Mouse (Mus musculus) WW6 (cell line): Measurements from ENCODE around the gene Sympk.
A peak's percentile ranks its signal among the peaks of the same experiment; 100 is the strongest.
"Not testable (repeated sequence)": the region's sequence is repeated elsewhere in the genome, so short reads cannot be mapped to it uniquely, and the experiment has no call there.

Source experiments
- DNase-seq: peaks from one replicate; pipeline ENCODE4 v3.0.0-alpha.2; 2013; ENCODE audit warnings: low read depth, low spot score

Sympk gene

DNA sequence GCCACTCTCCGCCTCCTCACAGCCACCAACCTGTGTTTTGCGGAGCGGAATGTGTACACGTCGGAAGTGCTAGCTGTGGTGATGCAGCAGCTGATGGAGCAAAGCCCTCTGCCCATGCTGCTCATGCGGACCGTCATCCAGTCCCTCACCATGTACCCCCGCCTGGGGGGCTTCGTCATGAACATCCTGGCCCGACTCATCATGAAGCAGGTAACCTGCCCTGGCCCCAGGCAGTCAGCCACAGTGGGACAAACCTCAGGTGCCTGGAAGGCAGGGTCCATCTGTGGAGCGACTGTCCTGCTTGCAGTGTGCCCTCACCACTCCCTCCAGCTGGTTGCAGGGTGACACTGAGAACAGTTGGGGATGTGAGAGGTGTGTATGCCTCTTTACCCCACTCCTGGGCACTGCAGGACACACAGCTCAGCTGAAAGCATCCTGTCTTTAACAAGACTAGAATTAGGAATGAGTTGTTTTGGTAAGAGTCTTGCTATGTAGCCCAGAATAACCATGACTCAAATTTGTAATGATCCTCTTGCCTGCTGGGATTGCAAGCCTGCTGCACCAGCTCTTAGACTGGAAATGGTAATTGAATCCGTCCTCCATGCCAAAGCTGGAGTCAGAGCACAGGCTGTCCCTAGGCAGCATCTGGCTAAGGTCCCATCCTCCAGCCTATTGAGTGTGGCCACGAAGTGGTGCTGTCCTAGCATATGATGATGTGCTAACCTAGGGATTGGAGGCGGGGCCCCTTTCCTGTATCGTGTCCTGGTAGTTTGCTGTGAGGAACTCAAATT is 28.4 kb downstream of the Sympk start:
- DNase-seq: no peak

DNA sequence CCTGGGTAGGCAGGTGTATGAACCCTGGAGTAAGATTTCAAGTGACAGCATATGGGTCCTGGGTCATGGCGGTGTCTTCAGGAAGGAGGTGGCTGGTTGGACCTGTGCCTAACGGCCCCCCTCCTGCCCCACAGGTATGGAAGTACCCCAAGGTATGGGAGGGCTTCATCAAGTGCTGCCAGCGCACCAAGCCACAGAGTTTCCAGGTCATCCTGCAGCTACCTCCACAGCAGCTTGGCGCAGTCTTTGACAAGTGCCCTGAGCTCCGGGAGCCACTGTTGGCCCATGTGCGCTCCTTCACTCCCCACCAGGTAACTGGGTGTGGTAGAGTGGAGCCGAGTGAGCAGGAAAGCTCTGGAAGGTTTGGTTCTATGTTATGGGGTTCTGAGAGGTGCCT is 29.0 kb downstream of the Sympk start:
- no peak for DNase-seq

DNA sequence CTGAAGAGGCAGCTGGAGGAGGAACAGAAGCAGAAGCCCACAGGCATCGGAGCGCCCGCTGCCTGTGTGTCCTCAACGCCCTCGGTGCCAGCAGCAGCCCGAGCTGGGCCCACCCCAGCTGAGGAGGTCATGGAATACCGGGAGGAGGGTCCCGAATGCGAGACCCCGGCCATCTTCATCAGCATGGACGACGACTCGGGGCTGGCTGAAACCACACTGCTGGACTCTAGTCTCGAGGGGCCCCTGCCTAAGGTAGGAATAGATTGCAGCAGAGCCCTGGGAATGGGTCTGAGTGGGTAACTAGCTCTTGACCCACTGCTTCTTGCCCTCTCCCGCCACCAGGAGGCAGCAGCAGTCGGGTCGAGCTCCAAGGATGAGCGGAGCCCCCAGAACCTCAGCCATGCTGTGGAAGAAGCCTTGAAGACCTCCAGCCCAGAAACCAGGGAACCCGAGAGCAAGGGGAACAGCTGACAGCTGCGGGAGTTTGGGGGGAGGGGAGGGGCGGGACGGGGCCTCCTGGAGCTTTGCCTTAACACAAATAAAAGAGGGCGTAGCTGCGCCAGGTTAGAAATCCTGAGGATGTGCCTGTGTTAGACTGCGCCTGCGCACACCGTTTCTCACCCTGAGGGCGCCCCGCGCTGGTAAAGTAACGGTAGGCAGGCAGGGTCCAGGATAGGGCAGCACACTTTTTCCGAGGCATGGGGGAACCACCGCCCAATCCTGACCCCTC is 30.0 kb downstream of the Sympk start, which contains the start of gene Rsph6a:
Gene Rsph6a (plus strand): TSS at position 644 of the 730 bp plus-strand sequence.
- peak; percentile 72 for DNase-seq

DNA sequence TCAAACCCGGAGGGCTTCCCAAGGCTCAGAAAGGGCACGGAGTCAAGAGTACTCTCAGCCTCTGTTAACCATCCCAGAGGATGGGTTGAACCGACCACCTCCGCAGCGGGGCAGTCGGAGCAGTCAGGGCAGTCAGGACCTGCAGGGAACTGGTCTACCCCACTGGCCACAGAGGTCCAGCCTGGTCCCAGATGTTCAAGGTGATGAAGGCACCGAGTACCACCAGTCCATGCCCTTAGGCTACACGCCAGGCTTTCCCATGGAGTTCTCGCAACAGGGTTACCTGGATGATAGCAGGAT is 30.6 kb downstream of the Sympk start:
- DNase-seq: no peak

DNA sequence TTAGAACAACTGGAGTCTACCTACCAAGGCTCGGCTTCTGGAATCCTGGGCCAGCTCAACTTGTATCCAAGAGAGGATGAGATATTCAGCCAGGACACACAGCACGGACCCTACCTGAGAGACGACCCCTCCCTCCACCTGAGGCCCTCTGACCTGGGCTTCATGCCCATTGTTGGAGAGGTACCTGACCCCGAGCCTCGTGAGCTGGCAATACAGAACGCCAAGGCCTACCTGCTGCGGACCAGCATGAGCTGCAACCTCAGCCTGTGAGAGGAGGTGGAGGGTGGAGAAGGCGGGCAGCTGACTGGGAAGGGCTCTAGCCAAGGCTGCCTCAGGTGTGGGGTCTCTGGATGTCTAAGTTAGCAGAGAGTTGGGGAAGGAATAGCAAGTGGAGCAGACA is 30.9 kb downstream of the Sympk start:
- no peak for DNase-seq

DNA sequence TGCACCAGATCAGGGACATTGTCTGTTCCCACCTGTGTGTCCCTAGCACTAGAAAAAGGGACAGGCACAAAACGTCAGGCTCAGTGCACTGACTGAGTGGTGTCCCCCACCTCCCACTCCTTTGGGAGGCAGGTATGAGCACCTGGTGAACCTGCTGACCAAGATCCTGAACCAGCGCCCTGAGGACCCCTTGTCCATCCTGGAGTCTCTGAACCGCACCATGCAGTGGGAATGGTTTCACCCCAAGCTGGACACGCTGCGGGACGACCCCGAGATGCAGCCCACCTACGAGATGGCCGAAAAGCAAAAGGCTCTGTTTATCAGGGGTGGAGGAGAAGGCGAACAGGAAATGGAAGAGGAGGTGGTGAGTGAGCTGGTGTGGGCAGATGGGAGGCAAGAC is 33.2 kb downstream of the Sympk start:
- DNase-seq: no peak

DNA sequence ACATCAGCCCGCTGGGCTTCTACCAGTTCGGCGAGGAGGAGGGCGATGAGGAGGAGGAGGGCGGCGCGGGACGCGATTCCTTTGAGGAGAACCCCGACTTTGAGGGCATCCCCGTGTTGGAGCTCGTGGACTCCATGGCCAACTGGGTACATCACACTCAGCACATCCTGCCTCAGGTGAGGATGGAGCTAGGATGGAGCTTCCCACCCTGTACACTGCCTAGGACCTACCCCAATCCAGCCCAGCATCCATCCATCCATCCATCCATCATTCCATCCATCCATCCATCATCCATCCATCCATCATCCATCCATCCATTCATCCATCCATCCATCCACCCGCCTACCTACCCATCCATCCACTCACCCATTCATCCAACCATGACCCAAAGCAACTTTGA is 41.7 kb downstream of the Sympk start:
- no peak for DNase-seq

DNA sequence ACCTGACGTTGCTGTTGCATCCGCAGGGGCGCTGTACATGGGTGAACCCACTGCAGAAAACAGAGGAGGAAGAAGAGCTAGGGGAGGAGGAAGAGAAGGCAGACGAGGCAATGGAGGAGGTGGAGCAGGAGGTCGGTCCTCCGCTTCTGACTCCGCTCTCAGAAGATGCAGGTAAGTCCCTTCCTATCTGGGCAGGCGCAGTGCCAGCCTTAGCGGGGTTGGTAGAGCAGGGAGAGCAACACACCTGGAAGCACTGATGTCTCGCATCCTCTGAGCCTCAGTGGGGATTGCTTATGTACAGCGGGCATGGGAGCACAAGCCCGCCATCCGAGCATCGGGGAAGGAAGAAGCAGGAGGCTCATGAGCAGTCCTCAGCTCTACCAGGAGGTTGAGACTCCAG is 42.9 kb downstream of the Sympk start:
- DNase-seq: no peak

DNA sequence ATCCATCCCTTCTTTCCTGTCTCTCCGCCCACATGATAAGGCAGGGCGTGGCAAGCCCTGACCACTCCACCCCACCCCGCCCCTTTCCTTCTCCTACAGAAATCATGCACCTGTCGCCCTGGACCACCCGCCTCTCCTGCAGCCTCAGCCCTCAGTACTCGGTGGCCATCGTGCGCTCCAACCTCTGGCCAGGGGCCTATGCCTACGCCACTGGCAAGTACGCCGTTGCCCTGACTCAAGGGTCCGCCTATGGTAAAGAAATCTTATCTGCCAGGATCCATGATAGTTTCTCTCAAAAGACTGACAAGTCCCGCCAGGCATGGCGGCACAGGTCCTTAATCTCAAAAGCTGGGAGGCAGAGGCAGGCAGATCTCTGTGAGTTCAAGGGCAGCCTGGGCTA is 43.8 kb downstream of the Sympk start:
- no peak for DNase-seq

DNA sequence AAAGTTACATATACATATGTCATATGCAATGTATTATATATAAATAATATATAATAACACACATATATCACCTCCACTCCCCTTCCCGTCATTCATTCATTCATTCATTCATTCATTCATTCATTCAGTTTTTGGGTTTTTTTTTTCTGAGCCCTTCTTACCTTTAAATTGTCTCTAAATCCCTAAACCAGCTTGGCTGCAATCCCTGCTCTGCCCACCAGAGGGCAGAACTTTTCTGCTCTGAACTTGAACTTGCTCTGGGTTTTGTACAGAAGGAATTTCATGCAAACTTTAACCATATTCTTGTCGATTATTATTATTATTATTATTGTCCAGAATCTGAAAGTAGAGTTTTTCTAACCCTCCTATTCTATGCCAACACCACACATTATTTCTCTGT is 44.5 kb downstream of the Sympk start:
- DNase-seq: no peak

DNA sequence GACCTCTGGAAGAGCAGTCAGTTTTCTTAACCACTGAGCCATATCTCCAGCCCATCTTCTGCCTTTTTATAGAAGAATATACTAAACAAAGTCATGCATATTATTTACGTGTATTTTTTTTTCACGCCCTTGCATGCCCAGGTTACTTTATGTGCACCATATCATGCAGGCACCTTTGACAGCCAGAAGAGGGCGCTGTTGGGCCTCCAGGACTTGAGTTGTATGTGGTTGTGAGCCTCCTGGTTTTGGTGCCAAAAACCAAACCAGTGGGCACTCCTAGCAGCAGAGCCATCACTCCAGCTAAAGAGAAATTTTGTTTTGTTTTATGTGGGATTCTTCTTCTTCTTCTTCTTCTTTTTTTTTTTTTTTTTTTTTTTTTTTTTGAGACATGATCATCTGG is 45.3 kb downstream of the Sympk start:
- no peak for DNase-seq

DNA sequence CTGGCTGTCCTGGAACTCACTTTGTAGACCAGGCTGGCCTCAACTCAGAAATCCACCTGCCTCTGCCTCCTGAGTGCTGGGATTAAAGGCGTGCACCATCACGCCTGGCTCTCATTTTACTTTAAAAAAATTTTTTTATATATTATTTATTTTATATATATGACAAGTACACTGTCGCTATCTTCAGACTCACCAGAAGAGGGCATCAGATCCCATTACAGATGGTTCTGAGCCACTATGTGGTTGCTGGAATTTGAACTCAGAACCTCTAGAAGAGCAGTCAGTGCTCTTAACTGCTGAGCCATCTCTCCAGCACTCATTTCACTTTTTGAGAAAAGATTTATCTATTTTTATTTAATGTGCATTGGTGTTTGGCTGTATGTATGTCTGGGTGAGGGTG is 46.8 kb downstream of the Sympk start:
- DNase-seq: not testable (repeated sequence)

DNA sequence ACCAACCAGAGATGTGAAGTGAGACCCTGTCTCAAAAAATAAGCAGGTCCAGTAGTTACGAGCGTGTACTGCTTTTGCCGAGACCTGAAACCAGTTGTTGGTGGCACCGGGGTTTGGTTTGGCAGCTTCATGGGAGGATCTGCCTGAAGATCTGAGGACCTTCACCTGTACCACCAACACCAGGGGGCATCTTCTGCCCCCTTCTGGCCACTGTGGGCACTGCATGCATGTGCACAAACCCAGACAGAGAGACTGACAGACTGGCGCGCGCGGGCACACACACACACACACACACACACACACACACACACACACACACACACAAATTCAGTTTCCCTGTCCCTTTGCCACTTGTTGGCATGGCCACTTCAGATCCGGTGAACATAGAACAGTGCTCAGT is 49.3 kb downstream of the Sympk start:
- no peak for DNase-seq

DNA sequence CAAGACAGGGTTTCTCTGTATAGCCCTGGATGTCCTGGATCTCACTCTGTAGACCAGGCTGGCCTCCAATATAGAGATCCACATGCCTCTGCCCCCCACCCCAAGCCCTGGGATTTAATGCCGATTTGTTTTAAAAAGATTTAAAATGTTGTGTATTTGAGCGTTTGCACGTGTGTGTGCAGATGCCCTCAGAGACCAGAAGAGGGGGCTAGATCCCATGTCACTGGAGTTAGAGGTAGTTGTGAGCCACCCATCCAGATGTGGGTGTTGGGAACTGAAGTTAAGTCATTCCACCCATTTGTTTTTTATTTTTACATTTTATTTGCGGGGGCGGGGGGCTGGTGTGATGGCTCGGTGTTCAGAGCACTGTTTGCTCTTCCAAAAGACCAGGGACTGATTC is 50.3 kb downstream of the Sympk start:
- no peak for DNase-seq

DNA sequence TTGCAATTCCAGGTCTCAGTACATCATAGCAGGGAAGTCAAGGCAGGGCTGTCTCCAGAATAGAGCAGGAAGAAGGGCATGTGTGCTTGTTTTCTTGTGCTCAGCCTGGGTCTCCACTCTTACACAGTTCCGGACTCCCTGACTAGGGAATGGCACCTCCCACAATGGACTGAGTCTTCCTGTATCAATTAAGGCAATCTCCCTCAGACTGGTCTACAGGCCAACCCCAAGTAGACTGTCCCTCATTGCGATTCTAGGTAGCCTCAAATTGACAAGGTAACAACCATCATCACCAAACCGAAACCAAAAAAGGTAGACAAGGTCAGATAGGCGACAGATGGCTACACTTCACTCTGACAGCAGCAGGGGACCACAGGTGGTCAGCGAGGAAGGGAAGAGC is 51.1 kb downstream of the Sympk start:
- DNase-seq: no peak

DNA sequence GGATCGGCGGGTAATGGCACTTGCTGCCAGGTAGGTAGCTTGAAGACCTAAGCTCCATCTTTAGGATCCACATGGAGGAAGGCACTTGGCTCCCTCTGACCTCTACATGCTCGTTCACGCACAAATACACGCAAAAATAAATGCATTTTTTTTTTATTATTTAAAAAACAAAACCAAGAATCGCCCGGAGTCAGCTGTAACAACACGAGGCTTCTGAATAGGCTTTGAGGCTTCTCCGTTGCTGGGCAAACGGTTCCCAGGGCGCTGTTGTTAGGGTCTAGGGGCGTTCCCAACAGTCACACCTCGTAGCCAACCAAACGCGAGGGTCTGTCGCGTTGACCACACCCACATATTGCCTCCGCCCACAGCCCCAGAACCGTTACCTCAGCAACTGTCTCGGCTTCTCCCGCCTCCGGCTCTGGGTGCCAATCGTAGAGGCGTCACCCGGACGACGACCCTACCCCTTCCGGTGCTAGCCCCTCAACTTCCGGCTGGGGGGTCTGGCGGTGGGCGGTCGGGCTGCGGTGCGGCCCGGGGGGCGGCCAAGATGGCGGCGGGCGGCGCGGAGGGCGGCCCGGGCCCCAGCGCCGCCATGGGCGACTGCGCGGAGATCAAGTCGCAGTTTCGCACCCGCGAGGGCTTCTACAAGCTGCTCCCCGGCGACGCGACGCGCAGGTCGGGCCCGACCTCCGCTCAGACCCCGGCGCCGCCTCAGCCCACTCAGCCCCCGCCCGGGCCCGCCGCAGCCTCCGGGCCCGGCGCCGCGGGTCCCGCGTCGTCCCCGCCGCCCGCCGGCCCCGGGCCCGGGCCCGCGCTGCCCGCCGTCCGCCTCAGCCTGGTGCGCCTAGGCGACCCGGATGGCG is 51.8 kb downstream of the Sympk start, which contains the start of gene Dmwd:
Gene Dmwd (plus strand): TSS at position 505 of the 863 bp plus-strand sequence.
- DNase-seq: peak; percentile 97

DNA sequence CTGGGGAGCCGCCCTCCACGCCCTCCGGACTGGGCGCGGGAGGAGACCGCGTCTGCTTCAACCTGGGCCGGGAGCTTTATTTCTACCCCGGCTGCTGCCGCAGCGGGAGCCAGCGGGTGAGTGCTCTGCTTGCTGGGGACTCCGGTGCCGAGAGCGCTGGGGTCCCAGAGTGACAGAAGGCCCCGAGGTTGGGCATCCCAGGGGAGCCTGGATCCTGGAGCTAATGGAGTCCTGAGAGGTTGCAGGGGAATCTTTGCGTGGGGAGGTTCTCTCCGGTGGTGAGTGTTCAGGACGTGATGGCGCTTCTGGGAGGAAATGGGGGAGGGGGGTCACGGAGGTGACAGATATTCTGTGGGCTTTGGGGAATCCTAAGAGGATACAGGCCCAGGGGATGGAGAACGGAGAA is 52.4 kb downstream of the Sympk start:
- DNase-seq: no peak

DNA sequence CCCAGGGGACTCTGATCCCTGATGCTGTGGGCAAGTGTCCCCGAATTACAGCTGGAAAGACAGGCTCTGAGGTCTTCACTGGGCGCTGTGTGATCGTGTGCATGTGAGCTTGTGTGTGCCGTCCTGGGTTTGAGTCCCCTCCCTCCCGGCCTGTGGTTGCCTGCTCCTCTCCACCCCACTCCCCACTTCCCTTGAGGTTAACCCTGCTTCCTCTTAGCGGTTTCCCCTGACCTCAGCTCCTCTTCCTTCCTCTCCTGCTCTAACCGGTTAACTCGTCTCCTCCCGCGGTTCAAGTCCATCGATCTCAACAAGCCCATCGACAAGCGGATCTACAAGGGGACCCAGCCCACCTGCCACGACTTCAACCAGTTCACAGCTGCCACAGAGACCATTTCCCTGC is 53.6 kb downstream of the Sympk start:
- DNase-seq: no peak

DNA sequence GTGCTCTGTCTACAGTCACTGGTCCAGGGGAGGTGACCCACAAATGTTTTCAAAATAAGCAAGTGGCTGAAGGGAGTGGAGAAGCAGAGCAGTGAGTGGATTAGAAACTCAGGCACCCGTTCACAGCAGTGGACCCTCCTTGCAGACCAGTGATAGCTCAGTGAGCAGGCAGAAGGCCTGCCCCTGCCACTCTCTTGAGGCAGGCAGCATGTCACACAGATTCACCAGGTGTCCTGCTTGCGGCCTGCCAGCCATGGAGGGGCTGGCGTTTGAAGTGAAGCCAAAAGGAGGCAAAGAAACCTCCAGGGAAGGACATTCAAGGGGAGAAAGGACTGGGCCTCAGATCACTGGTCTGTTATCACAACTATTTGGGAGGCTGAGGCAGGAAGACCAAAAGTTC is 54.6 kb downstream of the Sympk start:
- no peak for DNase-seq

DNA sequence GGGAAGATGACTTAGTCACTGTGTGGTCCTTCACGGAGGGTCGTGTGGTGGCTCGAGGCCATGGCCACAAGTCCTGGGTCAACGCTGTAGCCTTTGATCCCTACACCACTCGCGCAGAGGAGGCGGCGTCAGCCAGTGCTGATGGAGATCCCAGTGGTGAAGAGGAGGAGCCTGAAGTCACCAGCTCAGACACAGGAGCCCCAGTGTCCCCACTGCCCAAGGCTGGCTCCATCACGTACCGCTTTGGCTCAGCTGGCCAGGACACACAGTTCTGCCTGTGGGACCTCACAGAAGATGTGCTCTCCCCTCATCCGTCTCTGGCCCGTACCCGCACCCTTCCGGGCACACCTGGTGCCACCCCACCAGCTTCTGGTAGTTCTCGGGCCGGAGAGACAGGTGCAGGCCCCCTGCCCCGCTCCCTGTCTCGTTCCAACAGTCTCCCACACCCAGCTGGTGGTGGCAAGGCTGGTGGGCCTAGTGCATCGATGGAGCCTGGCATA is 56.3 kb downstream of the Sympk start:
- no peak for DNase-seq

DNA sequence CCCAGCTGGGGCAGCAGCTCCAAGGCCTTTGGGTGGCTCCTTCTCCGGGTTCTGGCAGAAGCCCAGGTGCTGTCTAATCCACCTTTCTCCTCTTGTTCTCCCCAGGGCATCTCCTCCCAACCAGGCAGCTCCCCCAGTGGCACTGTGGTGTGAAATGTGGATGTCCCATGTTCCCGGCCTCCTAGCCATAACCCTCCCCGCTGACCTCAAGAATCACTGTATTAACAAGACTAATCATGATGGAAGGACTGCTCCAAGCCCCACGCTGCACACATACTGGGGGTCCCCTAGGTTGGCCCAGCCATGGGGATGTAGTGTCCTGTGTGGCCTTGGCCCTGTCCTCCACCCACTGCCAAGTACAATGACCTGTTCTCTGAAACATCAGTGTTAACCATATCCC is 58.0 kb downstream of the Sympk start:
- DNase-seq: no peak

DNA sequence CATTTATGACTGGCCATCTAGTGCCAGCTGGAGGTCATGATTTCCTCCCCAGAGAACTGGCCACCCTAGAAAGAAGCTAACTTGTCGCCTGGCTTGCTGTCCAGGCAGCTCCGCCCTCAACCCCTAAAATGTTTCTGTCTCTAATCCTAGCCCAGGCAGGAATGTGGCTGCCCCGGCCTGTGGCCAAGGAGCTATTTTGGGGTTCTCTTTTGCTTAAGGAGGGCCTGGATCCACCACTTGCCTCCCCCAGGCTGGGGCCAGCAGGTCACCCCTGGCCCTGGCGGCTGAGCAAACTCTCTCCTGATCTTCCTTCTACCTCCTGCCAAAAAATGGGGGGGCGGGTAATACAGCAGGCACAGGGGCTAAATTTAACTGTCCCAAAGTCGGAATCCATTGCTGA is 58.9 kb downstream of the Sympk start:
- no peak for DNase-seq
